Mouse (Mus musculus): ENCODE results near the gene Ppp1r15b. TPM values are rescaled to one million over a fixed set of nuclear protein-coding genes. Genes with fewer than 3 reads are reported as not detected.

Gene Ppp1r15b
- polyA plus RNA-seq, 2 experiments, result 29.9 to 38.5 TPM

DNA sequence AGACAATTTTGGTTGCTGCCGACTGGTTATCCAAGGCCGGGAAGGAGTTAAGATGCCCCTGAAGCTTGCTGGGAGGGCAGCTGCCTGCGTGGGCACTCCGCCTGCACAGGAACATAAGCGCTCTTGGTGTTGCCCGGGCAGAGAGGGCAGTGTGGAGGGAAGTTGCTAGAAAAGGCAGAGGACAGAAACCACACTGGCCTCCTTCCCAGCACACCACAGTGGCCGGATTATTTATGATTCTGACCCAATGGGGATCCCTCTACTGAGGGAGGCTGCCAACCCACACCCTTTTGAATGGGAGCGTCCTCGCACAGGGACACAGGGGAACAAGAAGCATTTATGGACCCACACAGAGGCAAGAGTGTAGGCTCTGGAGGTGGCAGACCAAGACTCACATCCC is 40.4 kb downstream of the Ppp1r15b start:
- ATAC-seq (ENCODE audit: low FRiP score, low read depth) (no peak), DNase-seq (ENCODE audit: low spot score) (no peak)
- H3K4me1 ChIP-seq (ENCODE audit: control insufficient read depth, insufficient read depth, low read length), result no peaks in the 10 kb centered on the region
- H3K9me3 ChIP-seq (ENCODE audit: control insufficient read depth, low read length), result no peaks in the 10 kb centered on the region
- H3K36me3 ChIP-seq (ENCODE audit: control insufficient read depth, insufficient read depth, low read length), result no peaks in the 10 kb centered on the region
- TF ChIP-seq POLR2A (IDR thresholded peaks at IDR 0.05; ENCODE audit: borderline replicate concordance, extremely low read depth, insufficient read depth, insufficient read length), result no peak
- H3K27me3 ChIP-seq (ENCODE audit: control insufficient read depth, insufficient read depth, low read length), result peaks cover 4% of the 10 kb centered on the region; the same call in 1 of the 2 replicates
- H3K9ac ChIP-seq (ENCODE audit: low read depth, low read length, severe bottlenecking), result no peak overlapping the region
- no peak overlapping the region for H3K4me2 ChIP-seq (replicated peaks; ENCODE audit: low read depth, low read length, severe bottlenecking)
- H3K4me3 ChIP-seq (replicated peaks; ENCODE audit: low read length), result no peak overlapping the region
- 87% methylated on average over 9 of the region's 9 CpGs for WGBS
- H3K27ac ChIP-seq (replicated peaks; ENCODE audit: low read depth, low read length), result no peak overlapping the region

DNA sequence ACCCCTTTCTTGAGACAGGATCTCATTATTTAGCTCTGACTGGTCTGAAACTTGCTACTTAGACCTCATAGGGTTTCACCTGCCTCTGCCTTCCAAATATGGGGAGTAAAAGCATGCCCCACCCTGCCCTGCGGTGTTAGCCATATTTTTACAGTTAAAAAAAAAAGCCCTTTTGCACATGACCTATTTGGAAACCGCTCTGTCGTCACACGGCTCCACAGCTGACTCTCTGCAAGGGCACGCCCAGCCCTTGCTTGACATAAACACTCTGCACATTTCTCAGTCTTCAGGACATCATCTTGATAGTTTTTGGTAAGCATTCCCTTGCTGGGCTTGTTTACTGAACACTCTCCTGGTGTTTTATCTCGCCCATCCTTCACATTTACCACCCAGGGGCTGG is 44.2 kb downstream of the Ppp1r15b start:
- ATAC-seq (ENCODE audit: low FRiP score, low read depth) (no peak), DNase-seq (ENCODE audit: low spot score) (no peak)
- no peak overlapping the region for H3K4me3 ChIP-seq (replicated peaks; ENCODE audit: low read length)
- no peaks in the 10 kb centered on the region for H3K4me1 ChIP-seq (ENCODE audit: control insufficient read depth, insufficient read depth, low read length)
- no peak overlapping the region for H3K9ac ChIP-seq (ENCODE audit: low read depth, low read length, severe bottlenecking)
- no peaks in the 10 kb centered on the region for H3K27me3 ChIP-seq (ENCODE audit: control insufficient read depth, insufficient read depth, low read length)
- no peaks in the 10 kb centered on the region for H3K9me3 ChIP-seq (ENCODE audit: control insufficient read depth, low read length)
- no peak for TF ChIP-seq POLR2A (IDR thresholded peaks at IDR 0.05; ENCODE audit: borderline replicate concordance, extremely low read depth, insufficient read depth, insufficient read length)
- no peaks in the 10 kb centered on the region for H3K36me3 ChIP-seq (ENCODE audit: control insufficient read depth, insufficient read depth, low read length)
- H3K4me2 ChIP-seq (replicated peaks; ENCODE audit: low read depth, low read length, severe bottlenecking), result no peak overlapping the region
- 70% methylated on average over 6 of the region's 6 CpGs for WGBS
- H3K27ac ChIP-seq (replicated peaks; ENCODE audit: low read depth, low read length), result no peak overlapping the region

DNA sequence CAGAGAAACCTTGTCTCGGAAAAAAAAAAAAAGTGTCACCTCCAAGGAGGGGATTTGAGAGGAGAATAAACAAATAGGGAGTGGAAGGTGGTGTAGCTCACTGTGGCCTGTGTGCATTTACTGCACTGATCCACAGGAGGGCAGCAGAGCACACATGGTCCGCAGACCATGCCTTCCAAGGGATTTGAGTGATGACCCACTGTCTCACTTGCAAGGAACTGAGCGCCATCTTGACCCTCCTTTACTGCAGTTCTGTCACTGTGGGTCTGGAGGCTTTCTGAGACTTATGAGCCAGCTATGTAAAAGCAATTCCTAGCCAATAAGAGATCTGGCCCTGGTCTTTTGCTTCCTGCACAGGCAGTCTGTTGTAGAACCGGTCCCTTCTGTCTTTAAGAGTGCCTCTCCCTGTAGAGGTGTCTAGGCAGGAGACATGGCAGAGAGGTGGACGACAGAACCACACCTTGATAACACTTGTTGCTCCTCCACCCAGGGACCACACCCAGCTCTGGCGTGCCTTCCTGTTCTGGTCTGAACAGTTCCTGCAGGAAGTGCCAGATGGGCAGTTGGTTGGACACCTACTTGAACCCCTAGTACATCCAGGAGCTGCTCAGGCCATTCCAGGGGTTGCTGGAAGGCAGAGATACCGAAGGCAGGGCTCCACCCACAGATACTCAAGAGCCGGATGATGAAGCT is 46.7 kb downstream of the Ppp1r15b start:
- peaks cover 13% of the 10 kb centered on the region for H3K4me1 ChIP-seq (ENCODE audit: control insufficient read depth, insufficient read depth, low read length)
- WGBS, result 40% methylated on average over 8 of the region's 8 CpGs
- no peak overlapping the region for H3K27ac ChIP-seq (replicated peaks; ENCODE audit: low read depth, low read length)
- no peak for ATAC-seq (ENCODE audit: low FRiP score, low read depth)
- H3K36me3 ChIP-seq (ENCODE audit: control insufficient read depth, insufficient read depth, low read length), result no peaks in the 10 kb centered on the region
- no peak for TF ChIP-seq POLR2A (IDR thresholded peaks at IDR 0.05; ENCODE audit: borderline replicate concordance, extremely low read depth, insufficient read depth, insufficient read length)
- H3K9ac ChIP-seq (ENCODE audit: low read depth, low read length, severe bottlenecking), result no peak overlapping the region
- H3K4me2 ChIP-seq (replicated peaks; ENCODE audit: low read depth, low read length, severe bottlenecking), result no peak overlapping the region
- no peaks in the 10 kb centered on the region for H3K9me3 ChIP-seq (ENCODE audit: control insufficient read depth, low read length)
- H3K27me3 ChIP-seq (ENCODE audit: control insufficient read depth, insufficient read depth, low read length), result peaks cover 15% of the 10 kb centered on the region; the same call in 1 of the 2 replicates
- no peak overlapping the region for H3K4me3 ChIP-seq (replicated peaks; ENCODE audit: low read length)
- peak; percentile 75 for DNase-seq (ENCODE audit: low spot score)

DNA sequence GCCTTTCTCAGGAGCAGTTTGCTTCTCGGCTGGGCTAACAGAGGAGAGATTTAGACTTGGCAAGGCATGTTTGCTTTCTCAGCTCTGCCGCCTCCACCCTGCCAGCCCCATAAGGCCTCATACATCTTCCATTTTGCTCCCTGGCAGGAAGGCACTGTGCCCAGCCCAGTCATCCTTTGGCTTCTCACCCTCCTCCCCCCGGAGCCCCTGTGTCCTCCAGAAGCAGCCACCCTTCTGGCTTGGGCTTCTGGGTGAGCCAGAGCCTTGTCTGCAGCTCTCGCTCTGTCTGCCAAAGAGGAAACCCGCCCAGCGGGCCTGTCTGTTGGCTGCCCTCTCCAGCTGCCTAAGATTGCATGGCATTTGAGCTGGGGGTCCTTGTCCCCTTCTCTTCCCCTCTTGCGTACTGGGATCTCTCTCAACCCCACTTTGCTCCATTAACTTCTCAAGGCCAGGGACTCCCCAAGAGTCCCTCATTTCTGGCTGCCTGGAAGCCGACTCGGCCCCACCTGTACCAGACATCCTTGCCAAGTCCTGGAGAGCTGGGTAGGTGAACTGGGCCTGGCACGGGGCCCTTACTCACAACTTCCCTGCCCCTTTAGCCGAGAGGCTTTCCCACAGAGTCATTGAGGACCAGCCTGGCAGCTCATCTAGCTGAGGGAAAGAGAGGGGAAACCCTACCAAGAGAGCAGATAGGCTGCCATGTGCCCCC is 47.9 kb downstream of the Ppp1r15b start:
- no peak overlapping the region for H3K4me2 ChIP-seq (replicated peaks; ENCODE audit: low read depth, low read length, severe bottlenecking)
- no peak for DNase-seq (ENCODE audit: low spot score)
- H3K4me3 ChIP-seq (replicated peaks; ENCODE audit: low read length), result no peak overlapping the region
- H3K9me3 ChIP-seq (ENCODE audit: control insufficient read depth, low read length), result no peaks in the 10 kb centered on the region
- TF ChIP-seq POLR2A (IDR thresholded peaks at IDR 0.05; ENCODE audit: borderline replicate concordance, extremely low read depth, insufficient read depth, insufficient read length), result no peak
- no peaks in the 10 kb centered on the region for H3K36me3 ChIP-seq (ENCODE audit: control insufficient read depth, insufficient read depth, low read length)
- H3K4me1 ChIP-seq (ENCODE audit: control insufficient read depth, insufficient read depth, low read length), result peaks cover 15% of the 10 kb centered on the region
- H3K27me3 ChIP-seq (ENCODE audit: control insufficient read depth, insufficient read depth, low read length), result peaks cover 20% of the 10 kb centered on the region; the same call in 1 of the 2 replicates
- no peak overlapping the region for H3K9ac ChIP-seq (ENCODE audit: low read depth, low read length, severe bottlenecking)
- 75% methylated on average over 10 of the region's 11 CpGs for WGBS
- ATAC-seq (ENCODE audit: low FRiP score, low read depth), result no peak
- H3K27ac ChIP-seq (replicated peaks; ENCODE audit: low read depth, low read length), result no peak overlapping the region

DNA sequence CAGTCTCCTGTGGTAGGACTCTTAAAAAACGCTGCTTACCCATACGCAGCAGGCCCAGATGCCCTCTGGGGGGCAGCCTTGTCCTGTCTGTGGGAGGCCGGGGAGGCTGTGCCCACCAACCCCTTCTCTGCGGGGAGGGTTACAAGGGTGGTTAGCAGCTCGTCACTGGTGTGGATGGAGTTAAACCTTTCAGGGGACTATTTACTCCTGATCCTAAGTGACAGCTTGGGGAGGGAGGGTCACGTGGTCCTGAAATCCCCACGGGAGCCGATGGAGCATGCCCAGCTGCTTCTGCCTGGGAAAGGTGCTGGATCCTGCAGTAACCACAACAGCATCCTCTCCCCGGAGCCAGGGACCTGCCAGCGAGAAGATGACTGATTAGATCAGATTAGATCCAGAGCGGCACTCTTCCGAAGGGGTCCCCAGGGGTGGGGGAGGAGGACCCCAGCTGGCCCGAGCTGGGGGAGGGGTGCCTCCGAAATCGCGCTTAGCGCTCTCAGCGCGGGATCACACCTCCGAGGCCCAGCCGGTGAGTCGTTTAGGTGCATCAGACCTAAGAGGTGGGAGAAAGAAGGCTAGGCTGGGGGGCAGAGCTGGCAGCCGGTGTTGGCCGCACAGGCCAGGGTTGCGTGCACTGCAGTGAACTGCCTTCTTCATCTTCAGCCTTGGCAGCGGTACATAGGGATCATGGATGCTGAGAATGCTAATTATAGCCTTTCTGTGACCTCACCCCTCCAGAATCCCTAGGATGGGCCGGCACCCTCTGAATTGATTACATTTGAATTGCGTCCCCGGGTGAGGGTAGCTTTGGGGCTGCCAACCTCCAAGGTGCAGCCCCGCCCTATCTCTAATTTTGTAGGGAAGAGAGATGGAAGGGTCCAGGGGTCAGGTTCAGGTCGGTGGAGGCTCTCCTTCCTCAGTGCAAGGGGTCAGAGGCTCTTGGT is 50.4 kb downstream of the Ppp1r15b start:
- no peak for TF ChIP-seq POLR2A (IDR thresholded peaks at IDR 0.05; ENCODE audit: borderline replicate concordance, extremely low read depth, insufficient read depth, insufficient read length)
- peak; percentile 66 for DNase-seq (ENCODE audit: low spot score)
- peak overlapping the region; percentile 40; the same call in 1 of the 2 replicates for H3K9ac ChIP-seq (ENCODE audit: low read depth, low read length, severe bottlenecking)
- peaks cover 20% of the 10 kb centered on the region; the same call in 1 of the 2 replicates for H3K27me3 ChIP-seq (ENCODE audit: control insufficient read depth, insufficient read depth, low read length)
- ATAC-seq (ENCODE audit: low FRiP score, low read depth), result peak; percentile 64; the same call in 1 of the 2 replicates
- H3K4me3 ChIP-seq (replicated peaks; ENCODE audit: low read length), result peak overlapping the region; percentile 41
- H3K9me3 ChIP-seq (ENCODE audit: control insufficient read depth, low read length), result no peaks in the 10 kb centered on the region
- H3K4me1 ChIP-seq (ENCODE audit: control insufficient read depth, insufficient read depth, low read length), result peaks cover 15% of the 10 kb centered on the region
- under 1% methylated on average over 31 of the region's 31 CpGs for WGBS
- no peaks in the 10 kb centered on the region for H3K36me3 ChIP-seq (ENCODE audit: control insufficient read depth, insufficient read depth, low read length)
- peak overlapping the region; percentile 84 for H3K4me2 ChIP-seq (replicated peaks; ENCODE audit: low read depth, low read length, severe bottlenecking)
- H3K27ac ChIP-seq (replicated peaks; ENCODE audit: low read depth, low read length), result no peak overlapping the region
